Mouse (Mus musculus) urinary bladder, postnatal 10 days (tissue): ENCODE measurements around the gene Msi2.

Source experiments
- DNase-seq: peaks from one replicate; pipeline ENCODE4 v3.0.0; 2022; ENCODE audit warnings: low spot score

Gene Msi2

DNA sequence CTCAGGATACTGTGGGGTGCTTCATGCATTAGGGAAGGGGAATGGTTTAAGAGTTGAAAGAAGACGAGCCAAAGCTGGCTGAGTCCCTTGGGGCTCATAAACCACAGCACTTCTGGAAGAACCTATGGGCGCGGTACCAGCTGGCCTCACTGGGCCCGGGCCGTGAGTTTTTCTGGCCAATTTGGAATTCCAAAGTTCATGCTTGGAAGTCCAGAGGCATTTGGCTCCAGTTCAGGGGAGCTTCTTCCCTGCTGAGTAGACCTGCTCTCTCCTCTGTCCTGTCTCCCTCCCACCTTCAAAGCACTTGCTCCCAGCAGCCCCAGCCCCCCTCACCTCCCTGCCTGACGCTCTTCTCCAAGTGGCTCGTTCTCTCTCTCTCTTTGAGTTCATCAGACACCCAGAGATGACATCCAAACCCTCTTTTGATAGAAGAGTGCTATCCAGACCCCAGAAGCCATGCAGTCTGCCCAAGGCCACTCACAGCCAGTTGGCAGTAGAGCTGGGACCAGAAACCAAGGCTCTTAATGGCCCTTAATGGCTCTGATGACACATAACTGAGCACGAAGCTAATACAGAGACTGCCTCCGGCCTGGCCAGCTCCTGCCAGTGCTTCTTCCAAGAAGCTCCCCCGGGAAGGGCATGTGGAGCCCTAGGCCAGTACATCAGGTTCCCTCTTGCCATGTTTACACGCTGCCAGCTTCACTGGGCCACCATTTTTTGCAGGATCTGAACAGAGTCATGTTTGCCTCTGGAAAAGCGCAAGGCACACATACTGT, 204.0 kb downstream of the Msi2 start:
- DNase-seq = no peak

DNA sequence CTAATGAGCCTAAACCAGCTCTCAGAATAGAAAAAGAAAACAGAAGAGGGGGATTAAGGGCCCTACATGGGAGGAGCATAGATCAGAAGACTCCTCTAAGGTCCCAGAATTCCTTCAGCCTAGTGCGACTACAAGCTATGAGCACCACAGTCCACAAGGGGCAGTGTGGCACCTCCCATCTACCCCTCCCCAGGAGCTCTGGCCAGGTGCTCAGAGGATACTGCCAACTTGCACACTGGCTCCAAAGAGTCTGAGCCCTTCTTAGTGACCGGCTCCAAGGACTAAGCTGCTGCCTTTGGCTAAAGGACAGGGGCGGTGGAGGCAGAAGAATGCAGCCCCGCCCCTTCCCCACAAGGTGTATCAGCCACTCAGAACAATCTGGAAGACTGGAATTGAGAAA, 205.7 kb downstream of the Msi2 start:
- DNase-seq = no peak

DNA sequence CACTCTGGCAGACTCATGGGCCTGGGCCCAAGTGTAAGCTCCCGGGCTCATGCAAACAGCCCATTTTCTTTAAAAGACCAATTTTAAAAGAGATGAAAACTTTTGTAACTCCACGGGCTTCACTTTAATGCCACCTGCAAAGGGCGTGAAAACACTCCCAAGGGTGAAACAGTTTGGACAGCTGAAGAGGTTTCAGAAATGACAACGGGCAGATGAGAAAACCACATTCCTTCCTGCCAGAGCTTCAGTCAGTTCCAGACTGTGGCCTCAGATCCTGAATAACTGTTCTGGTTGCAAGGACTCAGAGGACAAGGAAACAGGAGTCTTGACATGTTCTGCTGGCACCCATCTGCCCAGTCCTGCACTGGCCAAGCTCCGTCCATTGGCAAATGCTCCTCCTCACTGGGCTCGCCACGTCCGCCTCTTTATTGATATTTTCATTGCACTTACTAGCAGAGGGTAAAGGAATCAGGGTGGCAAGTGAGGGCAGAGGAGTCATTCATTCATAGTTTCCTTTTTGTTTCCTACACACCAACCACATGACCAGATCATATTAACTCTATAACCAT, 207.9 kb downstream of the Msi2 start:
- no peak for DNase-seq

DNA sequence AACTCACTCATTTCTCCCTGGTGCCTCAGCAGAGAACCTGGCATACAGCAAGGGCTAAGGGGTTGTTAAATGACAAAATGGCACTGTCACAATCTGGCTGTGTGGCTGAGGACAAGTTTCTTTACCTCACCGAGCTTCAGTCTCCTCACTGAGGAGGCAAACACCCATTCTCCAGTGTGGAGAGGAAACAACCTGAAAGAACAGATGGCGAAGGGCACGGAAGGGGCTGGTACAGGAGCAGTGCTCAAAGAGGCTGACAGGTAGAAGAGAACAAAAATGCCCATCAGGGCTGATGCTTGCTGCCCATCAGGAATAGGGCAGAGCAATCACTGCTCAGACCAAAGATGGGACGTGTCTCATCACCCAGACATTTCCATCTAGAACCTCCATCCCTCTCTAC, 208.8 kb downstream of the Msi2 start:
- no peak for DNase-seq

DNA sequence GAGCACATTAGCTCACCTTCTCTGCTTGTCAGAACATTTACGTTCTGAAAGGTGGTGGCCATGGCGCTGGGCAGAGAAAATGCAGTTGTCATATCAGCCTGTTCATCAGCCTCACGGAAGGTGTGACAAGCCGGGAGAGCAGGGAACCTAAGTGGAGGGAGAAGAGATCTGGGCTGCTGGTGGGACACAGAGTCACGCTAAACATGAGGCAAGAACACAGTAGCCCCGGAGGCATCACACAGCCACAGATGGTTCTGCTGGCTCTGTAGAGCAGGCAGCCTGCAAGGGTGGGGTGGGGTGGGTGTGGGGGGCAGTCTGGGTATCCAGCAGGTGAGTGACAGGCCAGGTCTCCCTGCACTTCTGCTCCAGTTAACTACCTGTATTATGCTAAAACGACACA, 210.2 kb downstream of the Msi2 start:
- no peak for DNase-seq

DNA sequence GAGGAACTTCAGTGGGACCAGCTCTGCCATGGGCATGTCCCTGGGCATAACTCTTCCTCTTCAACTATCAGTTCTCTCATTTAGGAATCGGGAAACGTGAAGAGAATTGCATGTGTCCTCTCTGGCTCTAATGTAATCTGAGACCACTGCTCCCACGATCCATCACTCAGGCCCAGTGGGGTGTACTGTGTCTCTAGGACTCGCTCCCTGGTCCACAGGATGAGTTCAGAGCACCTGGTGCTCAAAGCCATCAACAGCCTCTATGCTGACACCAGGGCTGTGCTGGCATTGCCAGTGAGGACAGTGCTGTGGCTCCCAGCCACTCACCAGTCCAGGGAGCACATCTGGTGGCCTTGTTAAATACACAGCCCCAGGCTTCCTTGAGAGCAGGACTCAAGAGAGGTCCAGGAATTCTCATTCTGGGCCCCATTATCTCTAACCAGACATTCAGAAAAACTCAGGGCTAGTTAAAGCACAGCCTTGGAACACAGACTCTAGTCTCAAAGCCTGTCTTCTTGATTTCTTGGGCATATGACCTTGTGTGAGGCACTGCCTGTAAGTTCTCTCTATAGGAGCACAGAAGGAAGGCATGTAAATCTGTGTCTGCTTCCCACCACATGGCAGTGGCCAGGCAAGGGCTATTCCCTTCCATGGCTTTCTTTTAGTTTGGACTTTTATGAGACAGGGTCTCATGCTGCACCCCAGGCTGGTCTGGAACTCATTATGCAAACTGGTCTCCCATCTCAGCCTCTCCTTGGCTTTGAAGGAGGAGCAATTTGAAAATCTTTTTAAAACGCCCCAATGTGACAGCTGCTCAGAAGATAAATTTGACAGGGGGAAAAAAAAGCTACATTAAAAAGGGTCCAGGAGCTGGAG, 211.5 kb downstream of the Msi2 start:
- no peak for DNase-seq

DNA sequence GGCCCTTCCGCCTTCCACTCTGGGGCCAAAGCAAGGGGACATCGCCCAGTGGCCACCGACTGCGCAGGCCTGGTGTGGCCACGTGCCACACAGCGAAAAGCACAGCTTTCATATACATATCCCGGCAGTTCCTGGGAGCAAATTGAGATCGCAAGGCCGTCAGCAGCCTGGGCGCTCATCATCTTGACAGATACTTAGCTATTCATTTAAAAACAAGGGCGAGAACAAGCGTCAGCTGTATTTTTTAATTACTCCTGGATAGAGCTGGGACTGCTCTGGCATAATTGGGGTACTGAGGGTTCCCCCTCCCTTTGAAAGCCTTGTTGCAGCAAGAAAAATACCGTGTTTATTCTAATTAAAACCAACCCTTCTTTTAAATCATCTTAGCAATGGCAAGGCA, 212.2 kb downstream of the Msi2 start:
- no peak for DNase-seq

DNA sequence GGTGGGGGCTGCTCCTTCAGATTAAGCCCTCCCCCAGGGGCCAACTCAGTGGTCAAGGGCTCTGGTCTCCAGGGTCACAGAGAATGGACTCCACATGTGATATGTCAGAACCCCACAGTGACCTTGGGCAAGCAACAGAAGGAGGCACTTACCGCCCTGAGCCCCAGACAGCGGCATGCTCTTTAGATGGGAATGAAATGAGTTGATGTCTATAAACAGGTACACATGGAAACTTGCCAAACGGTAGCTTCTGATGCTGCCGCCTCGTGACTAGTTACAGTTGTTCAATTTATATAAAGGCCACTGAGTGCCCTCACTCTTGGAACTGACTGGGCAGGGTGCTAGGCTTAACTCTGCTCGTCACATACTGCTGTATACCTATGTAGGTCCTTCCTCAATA, 215.7 kb downstream of the Msi2 start:
- DNase-seq = no peak

DNA sequence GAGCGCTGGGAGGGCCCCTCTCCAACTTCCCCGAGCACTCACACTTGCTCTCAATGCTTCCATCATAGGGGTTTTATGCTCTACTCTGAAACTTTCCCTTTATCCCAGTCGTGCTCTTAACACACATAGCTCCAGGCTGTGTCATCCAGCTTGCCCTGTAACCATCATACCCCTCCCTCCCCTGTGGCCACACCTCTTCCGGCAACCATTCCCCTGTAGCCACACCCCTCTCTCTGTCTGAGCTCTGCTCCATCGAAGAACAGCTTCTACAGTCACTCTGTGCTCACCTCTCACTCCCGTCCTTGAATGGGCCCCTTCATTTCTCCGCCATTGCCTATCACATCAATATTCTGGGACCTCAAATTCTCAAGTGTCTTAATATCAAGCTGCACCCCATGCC, 219.8 kb downstream of the Msi2 start:
- DNase-seq = no peak

DNA sequence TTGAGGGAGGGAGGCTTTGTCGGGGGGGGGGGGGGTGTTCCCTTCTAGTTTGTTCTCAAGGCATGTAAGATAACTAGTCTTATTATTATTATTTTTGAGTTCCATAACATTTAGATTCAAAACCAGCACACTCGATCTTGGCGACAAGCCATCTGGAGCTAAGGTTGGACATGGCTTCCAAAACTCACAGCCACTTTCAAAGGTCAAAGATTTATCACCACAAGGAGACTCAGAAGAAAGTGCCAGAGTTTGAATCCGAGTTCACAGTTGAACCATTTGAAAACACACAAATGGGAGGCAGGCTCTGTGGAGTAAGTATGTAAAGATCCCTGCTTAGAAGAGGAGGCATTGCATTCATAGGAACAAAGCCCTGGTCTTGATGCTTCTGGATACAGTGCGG, 221.9 kb downstream of the Msi2 start:
- no peak for DNase-seq

DNA sequence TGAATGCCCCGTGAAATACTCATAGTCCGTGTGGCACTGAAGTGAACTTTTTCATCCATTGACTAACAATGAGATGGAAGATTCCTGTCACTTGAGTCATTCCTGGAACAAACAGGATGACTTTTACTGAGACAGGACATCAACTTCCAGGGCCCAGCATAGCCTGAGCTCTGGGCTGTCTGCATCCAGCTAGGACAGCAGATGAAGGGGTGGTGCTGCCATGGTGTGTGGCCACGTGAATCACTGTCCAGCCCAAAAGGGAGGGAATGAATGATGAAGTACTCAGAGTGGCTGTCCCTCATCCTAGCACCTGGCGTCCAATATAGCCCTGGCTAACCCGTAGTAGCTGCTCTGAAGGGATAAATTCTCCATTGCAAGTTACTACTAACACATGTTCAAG, 222.6 kb downstream of the Msi2 start:
- no peak for DNase-seq

DNA sequence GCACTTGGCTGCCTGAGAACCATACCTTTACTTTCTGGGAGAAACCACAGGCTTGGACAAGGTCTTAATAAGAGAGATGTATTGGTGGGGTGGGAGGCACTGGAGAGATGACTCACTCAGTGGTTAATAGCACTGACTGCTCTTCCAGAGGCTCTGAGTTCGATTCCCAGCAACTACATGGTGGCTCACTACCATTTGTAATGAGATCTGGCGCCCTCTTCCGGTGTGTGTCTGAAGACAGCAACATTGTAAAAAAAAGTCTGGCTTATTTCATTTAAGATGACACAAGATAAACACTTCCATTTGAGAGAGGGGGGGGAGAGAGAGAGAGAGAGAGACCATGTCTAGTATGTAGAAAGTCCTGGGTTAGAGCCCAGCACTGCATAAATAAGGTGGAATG, 223.3 kb downstream of the Msi2 start:
- DNase-seq = no peak

DNA sequence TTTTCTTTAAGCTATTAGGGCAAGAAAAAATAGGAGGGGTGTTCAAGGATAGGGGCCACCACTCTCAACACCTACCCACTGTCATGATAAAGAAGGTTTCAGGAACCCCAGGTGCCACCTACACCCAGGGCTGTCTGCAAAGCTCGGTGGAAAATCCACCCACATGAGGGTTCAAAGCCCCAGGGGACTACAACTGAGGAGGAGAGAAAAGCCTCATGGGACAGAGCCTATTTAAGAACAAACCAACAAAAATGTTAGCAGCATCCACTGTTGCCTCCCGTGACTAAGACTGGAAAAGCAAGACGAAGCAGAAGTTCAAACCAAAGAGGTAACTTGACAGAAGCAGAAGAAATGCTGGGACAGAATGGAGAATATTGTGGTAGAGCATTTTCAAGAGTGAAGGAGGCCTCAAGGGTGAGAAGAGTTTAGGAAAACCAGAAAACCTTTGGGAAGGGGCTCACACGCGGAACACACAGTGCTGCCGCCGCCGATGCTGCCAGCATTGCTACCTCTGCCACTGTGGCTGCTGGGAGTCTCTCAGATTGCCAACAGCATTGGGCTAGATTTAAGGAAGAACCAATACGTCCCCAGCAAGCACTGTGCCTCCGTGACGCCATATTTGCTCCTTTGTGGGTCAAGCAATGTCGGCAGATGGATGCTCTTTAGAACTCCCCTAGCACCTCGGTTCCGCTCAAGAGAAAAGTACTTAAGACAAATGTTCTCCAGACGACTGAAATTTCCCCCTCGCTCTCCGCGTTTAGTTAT, 224.3 kb downstream of the Msi2 start:
- no peak for DNase-seq

DNA sequence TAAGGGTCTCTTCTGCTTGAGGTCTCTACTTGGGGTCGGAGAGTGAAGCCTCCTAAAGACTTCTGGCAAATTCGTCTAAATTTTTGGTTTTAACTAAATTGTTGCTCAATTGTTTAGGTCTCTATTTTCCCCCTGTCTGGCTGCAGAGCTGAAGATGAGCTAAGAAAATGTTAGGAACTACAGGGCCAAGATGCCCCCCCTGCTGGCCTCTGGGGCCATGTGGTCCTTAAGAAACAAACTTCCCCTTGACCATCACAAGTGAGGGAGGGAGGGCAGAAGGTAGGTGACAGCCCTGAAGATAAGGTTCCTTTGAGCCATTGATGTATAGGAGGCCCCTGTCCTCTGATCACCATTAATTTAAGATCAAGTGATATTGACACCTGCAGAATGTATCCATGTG, 225.7 kb downstream of the Msi2 start:
- DNase-seq = no peak

DNA sequence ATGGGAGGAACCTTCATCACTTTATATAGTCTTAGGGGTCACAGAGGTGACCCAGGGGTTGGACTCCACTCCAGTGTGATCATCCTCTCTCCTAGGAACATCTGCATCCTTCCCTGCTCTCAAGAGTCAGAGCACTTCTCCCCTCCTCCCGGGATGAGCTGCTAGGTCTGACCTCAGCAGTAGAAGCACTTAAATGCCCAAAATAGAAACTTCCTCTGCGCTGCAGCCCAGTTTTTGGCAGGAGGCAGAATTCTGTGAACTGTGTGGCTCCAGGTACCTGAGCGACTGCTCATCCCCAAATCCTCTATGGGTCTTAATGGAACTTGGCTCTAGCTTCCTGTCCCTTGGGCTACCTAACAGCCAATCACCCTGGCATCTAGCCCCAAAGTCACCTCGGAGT, 228.3 kb downstream of the Msi2 start:
- no peak for DNase-seq

DNA sequence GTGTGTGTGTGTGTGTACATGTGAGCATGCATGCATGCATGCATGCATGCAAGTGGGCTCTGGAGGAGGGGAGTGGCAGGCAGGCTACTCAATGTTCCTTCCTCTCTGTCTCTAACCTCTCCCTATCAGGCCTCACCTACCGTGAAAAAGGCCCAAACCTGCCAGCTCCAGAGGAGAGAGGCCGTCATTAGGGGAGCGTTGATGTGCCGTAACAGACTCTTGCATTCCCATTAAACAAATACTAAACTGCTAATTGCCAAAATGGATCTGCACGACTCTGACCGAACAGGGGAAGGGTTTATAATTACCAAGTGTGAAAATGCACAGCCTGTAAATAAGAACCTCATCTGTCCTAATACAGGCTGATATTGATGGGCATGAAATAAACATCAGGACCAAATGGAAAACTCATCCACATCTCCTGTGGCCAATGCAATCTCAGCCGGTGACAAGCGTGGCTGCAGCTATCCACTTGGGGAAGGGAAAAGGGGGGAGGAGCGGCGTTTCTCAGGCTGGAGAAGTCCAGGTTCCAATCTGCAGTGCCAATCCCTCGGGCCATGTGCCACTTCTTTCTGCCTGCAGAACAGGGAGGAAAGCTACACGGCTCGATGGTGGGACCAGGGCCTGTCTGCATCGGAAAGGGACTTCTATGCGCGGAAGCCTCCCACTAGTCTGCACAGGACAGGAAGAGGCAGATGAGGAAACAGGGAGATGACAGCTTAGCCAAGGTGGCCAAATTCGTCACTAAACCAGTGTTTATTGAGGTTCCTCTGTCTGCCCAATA, 229.2 kb downstream of the Msi2 start:
- DNase-seq = no peak

DNA sequence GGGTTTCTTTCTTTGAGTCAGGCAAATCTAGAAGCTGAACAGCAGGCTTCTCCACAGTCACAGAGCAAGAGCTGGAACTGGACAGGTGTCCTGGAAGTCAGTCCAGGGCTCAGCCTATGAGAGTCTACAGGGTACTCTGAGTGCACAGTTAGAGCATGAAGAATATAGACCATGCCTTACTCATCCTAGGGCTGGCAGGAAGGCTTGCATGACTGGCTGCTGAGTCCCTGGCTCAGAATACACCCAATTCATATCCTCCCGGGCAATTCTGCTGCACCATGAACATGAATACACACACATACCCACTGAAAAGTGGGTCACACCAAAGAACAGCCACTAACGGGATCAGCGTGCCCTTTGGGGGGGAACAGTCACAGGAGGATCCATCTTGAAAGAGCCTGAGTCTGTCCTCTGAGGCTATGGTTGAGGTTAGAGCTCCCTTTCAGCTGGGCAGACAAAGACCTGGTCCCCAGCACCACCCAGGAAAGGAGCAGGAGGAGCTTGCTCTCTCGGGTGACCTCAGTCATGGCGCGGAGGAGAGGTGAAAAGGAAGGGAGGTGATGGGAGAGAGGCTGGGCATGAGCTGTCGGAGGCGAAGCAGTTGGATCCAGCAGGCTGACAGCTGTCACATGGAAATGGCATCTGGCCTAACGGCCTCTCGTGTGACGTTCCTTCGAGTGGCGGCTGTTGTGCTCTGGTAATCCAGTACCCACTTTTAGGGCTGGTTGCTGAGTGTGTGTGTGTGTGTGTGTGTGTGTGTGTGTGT, 230.0 kb downstream of the Msi2 start:
- DNase-seq = no peak

DNA sequence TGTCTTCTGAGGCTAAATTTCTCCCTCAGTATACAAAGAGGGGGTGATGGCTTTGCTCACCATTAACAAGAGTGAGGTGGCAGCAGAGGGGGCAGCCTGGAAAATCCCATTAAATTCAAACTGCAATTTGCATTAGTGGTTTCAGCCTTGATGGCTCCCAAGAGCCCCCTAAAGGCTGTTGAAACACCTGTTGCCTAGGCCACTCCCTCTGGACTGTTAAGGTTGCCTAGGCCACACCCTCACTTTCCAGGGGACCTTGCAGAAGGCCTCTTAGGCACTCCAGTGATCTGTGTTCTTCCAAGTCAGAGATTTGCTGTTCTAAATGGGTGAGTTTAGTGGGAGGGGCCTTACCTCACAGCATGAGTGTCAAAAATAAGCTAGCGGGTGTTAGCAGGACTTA, 232.3 kb downstream of the Msi2 start:
- no peak for DNase-seq

DNA sequence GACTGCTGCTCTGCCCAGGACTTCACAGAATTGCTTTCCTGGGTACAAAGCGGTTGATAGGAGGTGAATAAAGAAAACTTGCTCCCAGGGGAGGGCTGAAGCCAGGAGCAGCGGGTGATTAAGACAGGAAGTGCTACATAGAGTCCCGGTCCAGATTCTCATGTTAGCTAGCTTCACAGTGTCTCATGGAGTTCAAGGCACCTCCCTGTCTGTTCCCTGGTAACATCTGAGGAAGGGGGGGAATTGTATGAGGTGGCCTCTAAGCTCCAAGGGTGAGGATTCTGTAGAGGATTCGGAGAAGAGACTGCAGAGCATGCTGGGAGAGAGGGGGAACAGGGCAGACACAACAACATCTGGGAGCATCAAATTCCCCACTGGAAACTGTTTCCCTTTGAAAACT, 233.2 kb downstream of the Msi2 start:
- no peak for DNase-seq

DNA sequence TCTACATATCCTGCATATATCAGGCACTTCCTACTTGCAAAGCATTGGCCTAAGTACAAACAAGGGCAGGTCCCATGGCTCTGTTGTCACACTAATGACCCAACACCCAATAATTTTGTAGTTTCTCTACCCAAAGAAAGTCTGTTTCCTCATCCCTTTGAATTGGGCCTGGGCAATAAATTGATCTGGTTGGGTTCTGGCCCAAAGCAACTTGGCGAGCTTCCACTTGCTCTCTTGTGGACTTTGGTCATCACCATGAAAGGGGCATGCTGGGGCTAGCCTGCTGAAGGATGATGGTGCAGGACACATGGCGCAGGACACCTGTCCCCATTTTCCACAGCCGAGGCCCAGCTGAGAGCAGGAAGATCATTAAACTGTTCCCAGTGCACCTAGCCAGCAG, 234.3 kb downstream of the Msi2 start:
- DNase-seq = no peak

DNA sequence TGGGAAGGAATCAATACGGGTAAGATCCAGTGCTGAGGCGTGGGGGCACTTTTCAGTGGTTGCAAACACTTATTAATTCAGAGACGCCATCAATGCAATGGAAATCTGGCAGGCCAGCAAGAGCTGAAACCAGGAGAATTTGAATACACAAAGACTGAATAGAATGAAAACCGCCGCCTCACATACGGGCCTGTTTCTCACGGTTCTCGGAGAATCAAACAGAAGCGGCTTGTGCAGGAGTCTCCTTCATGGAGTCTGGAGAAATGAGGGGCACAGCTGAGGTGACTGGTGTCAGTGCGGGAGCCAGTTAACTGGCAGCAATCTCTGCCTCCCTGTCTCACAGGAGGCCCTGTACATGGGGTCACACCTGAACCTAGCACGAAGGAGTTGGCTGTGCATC, 235.7 kb downstream of the Msi2 start:
- DNase-seq = no peak
